Mouse (Mus musculus) fat pad, adult 2 months (tissue): ENCODE results near the gene Dlg3.

Source experiments
- DNase-seq: peaks from one replicate; pipeline ENCODE4 v3.0.0-alpha.2; 2011; ENCODE audit warnings: low read depth, low spot score; ENCODE audit errors: extremely low read depth

Gene Dlg3

GRCm38 (mm10) chrX:100797370-100797769 is 29.8 kb downstream of the Dlg3 start:
- no peak for DNase-seq

- no peak for DNase-seq
Observed at GRCm38 (mm10) chrX:100797851-100798527, 30.5 kb downstream of the Dlg3 start.

- no peak for DNase-seq
Observed at GRCm38 (mm10) chrX:100800643-100801042, 33.1 kb downstream of the Dlg3 start.

- DNase-seq, result no peak
Observed at GRCm38 (mm10) chrX:100802034-100802433, 34.5 kb downstream of the Dlg3 start.

- no peak for DNase-seq
Observed at GRCm38 (mm10) chrX:100811129-100811528, 43.6 kb downstream of the Dlg3 start.

GRCm38 (mm10) chrX:100814139-100814538 is 46.6 kb downstream of the Dlg3 start:
- DNase-seq, result no peak

- no peak for DNase-seq
Observed at GRCm38 (mm10) chrX:100815766-100816165, 48.2 kb downstream of the Dlg3 start.

- DNase-seq, result no peak
Observed at GRCm38 (mm10) chrX:100818681-100819080, 51.2 kb downstream of the Dlg3 start.

GRCm38 (mm10) chrX:100821149-100821548 is 53.6 kb downstream of the Dlg3 start:
- DNase-seq, result no peak

- no peak for DNase-seq
Observed at GRCm38 (mm10) chrX:100825557-100825956, 58.0 kb downstream of the Dlg3 start.

GRCm38 (mm10) chrX:100832806-100833205 is 65.3 kb downstream of the Dlg3 start:
- DNase-seq, result no peak

- peak; percentile 71 for DNase-seq
Observed at GRCm38 (mm10) chrX:100839211-100839610, 71.7 kb downstream of the Dlg3 start.
